Mouse (Mus musculus): ENCODE measurements around the gene Apol9a. TPM values are rescaled to one million over a fixed set of nuclear protein-coding genes. Genes with fewer than 3 reads are reported as not detected.

The Apol9a gene
- polyA plus RNA-seq, 1 experiment from 2014 or later: 0.47 TPM

DNA sequence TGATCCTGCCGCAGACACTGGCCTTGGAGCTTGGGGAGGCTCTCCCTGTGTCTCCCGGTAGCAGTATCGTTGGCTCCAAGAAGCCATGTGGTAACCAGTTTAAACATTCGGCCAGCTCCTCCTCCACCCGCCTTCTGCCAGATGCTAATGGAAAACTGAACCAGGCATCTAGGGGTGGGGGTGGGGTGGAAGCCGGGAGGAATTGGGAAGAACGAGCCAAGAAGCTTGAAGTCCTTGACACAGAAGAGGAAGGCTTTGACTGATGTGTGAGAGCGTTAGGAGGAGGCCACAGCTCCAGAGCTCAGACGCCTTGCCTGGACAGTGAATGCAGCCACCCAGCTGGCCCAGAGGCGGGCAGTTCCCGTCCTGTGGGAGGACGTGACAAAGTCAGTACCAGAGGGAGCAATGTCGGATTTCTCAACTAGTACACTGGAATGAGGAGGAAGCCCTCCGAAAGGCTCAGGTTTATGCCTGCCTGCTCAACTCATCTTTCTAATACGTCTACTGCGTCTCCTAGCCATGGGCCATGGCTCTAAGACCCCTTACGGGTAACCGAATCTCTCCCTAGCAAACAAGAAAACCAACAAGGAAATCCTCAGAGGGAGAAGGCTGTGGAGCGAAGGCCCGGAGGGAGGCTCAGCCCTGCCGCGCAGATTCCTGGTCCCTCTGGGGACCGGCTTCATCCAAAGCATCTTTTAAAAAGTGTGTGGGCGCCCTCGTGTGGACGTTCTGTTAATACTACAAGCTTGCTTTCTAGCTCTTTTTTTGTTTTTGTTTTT lies 44.0 kb downstream of the Apol9a start:
- Histone ChIP-seq H3K4me2 (replicated peaks; ENCODE audit: low read depth, low read length) (peak overlapping the region; percentile 49), H3K4me3 (ENCODE audit: low read depth, low read length) (peak overlapping the region; percentile 10; the same call in 1 of the 2 replicates), H3K9me3 (ENCODE audit: low read length) (no peaks in the 10 kb centered on the region), H3K27me3 (replicated peaks; ENCODE audit: insufficient read depth, low read length) (no peaks in the 10 kb centered on the region), H3K36me3 (ENCODE audit: insufficient read depth, low read length) (no peaks in the 10 kb centered on the region), H3K4me1 (ENCODE audit: insufficient read depth, low read depth, low read length) (peaks cover 3% of the 10 kb centered on the region), H3K27ac (ENCODE audit: low read length) (peak overlapping the region; percentile 89), H3K9ac (replicated peaks; ENCODE audit: low read depth) (peak overlapping the region; percentile 2; the same call in 1 of the 2 replicates)
- WGBS: 2% methylated on average over 26 of the region's 26 CpGs
- peak; percentile 70 for TF ChIP-seq CTCF (IDR thresholded peaks at IDR 0.05)
- TF ChIP-seq EP300 (IDR thresholded peaks at IDR 0.05): no peak; the same call in 1 of the 2 replicates
- ATAC-seq (peak; percentile 73), DNase-seq (ENCODE audit: low spot score) (peak; percentile 86)

DNA sequence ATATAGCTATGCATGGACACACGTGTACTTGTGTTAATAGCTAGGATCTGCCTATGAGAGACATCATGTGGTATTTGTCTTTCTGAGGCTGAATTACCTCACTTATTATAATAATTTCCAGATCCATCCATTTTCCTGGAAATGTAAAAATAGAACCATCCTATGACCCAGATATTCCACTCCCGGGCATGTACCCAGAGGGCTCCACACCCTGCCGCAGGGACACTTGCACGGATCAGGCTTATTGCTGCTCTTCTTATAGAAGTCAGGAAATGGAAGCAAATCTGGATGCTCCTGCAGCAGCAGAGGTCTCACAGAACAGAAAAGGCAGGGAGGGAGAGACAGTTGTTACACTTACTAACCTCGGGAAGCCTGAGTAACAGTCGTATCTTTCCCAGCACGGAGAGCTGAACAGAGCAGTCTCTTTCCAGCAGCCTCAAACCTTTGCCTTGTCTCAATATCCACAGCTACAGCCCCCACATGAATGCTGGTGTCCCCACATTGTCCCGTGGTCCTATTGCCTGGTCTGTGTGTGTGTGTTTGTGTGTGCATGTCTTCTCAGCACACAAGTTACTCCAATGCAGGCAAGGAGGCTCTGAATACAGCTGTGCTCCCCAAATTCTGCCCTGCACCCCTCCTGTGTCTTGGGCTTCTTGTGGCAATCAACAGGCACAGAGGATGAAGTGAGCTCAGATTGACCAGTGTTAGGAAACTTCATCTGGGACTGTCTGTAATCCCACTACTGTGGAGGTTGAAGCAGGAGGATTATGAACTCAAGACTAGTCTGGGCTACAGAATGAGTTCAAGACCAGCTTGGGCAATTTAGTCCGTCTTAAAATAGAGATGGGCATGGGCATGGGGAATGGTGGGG lies 45.0 kb downstream of the Apol9a start:
- no peaks in the 10 kb centered on the region for H3K36me3 ChIP-seq (ENCODE audit: insufficient read depth, low read length)
- no peak for ATAC-seq
- no peak overlapping the region for H3K9ac ChIP-seq (replicated peaks; ENCODE audit: low read depth)
- TF ChIP-seq CTCF (IDR thresholded peaks at IDR 0.05) (no peak), EP300 (IDR thresholded peaks at IDR 0.05) (peak; percentile 54; the same call in 1 of the 2 replicates)
- H3K9me3 ChIP-seq (ENCODE audit: low read length): no peaks in the 10 kb centered on the region
- H3K27ac ChIP-seq (ENCODE audit: low read length): peak overlapping the region; percentile 89
- 52% methylated on average over 9 of the region's 9 CpGs for WGBS
- H3K4me1 ChIP-seq (ENCODE audit: insufficient read depth, low read depth, low read length): peaks cover 3% of the 10 kb centered on the region
- DNase-seq (ENCODE audit: low spot score): peak; percentile 11
- no peak overlapping the region for H3K4me3 ChIP-seq (ENCODE audit: low read depth, low read length)
- H3K27me3 ChIP-seq (replicated peaks; ENCODE audit: insufficient read depth, low read length): no peaks in the 10 kb centered on the region
- H3K4me2 ChIP-seq (replicated peaks; ENCODE audit: low read depth, low read length): no peak overlapping the region

DNA sequence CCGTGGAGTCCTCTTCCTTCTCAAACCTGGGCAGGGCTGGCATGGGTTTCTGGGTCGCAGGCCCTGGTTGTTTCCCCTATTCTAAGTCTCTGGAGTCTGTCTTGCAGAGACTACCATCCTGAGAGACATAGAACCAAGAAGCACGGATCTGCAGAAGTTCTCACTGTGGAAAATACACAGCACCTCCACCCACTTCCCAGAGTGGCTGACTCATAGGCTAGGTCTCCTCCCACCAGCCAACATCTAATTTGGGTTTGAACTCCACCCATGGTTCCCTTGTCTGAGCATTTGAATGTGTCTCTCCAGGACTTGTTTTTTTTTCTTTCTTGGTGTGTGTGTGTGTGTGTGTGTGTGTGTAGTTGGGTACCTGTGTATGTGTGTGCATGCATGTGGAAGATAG lies 46.9 kb downstream of the Apol9a start:
- DNase-seq (ENCODE audit: low spot score): peak; percentile 44
- WGBS: 66% methylated on average over 3 of the region's 3 CpGs

DNA sequence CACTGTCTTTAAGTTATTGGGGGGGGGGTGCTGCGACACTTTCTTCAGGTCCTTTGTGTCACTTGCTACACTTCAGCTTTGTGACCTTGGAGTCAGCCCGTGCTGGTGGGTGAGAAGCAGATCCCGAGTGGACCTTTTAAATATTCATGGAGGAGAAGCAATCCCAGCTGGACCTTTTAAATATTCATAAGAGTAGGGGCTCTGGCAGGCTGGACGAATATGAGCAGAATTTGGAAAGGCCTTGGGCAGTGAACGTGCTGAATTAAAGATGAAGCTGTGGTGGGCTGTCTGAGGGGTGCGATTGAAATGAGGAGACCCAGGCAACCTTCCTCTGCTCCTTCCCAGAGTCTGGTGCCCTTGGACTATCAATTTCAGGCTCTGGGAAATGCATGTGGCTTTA lies 47.4 kb downstream of the Apol9a start:
- H3K36me3 ChIP-seq (ENCODE audit: insufficient read depth, low read length): no peaks in the 10 kb centered on the region
- no peak for ATAC-seq
- no peak overlapping the region for H3K27ac ChIP-seq (ENCODE audit: low read length)

More for the DNA sequence above, 46.9 kb downstream of the Apol9a start:
- Histone ChIP-seq H3K27me3 (replicated peaks; ENCODE audit: insufficient read depth, low read length) (no peaks in the 10 kb centered on the region), H3K36me3 (ENCODE audit: insufficient read depth, low read length) (no peaks in the 10 kb centered on the region), H3K9ac (replicated peaks; ENCODE audit: low read depth) (no peak overlapping the region), H3K4me1 (ENCODE audit: insufficient read depth, low read depth, low read length) (peaks cover 3% of the 10 kb centered on the region), H3K9me3 (ENCODE audit: low read length) (no peaks in the 10 kb centered on the region), H3K4me3 (ENCODE audit: low read depth, low read length) (no peak overlapping the region), H3K27ac (ENCODE audit: low read length) (no peak overlapping the region), H3K4me2 (replicated peaks; ENCODE audit: low read depth, low read length) (no peak overlapping the region)
- ATAC-seq: no peak
- TF ChIP-seq EP300 (IDR thresholded peaks at IDR 0.05) (no peak), CTCF (IDR thresholded peaks at IDR 0.05) (no peak)

DNA sequence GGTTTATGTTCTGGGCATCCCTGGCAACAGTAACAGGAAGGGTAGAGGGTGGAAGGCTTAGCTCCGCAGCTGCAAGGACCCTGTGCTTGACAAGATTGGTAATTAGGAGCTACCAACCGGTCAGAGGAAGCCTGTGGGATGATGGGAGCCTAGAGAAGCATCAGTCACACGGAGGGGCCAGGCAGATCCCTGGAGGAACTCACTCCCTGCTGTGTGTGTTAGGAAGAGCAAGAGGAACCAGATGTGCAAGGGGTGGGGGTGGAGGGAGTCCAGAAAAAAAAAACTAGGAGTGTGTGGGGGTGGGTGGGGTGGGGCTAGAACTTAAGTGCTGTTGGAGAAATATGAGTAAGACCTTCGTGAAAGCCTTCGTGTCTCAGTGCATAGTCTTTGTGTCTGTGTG lies 48.0 kb downstream of the Apol9a start:
- peaks cover 3% of the 10 kb centered on the region; the same call in 1 of the 2 replicates for H3K4me1 ChIP-seq (ENCODE audit: insufficient read depth, low read depth, low read length)
- WGBS: 15% methylated on average over 5 of the region's 5 CpGs
- no peak for ATAC-seq
- no peak overlapping the region for H3K4me2 ChIP-seq (replicated peaks; ENCODE audit: low read depth, low read length)
- H3K36me3 ChIP-seq (ENCODE audit: insufficient read depth, low read length): no peaks in the 10 kb centered on the region
- no peak overlapping the region for H3K4me3 ChIP-seq (ENCODE audit: low read depth, low read length)
- no peaks in the 10 kb centered on the region for H3K27me3 ChIP-seq (replicated peaks; ENCODE audit: insufficient read depth, low read length)
- no peak overlapping the region for H3K9ac ChIP-seq (replicated peaks; ENCODE audit: low read depth)
- DNase-seq (ENCODE audit: low spot score): no peak
- no peaks in the 10 kb centered on the region for H3K9me3 ChIP-seq (ENCODE audit: low read length)
- H3K27ac ChIP-seq (ENCODE audit: low read length): no peak overlapping the region
- TF ChIP-seq CTCF (IDR thresholded peaks at IDR 0.05) (no peak), EP300 (IDR thresholded peaks at IDR 0.05) (no peak)

More for the DNA sequence above, 47.4 kb downstream of the Apol9a start:
- TF ChIP-seq CTCF (IDR thresholded peaks at IDR 0.05) (no peak), EP300 (IDR thresholded peaks at IDR 0.05) (no peak)
- no peaks in the 10 kb centered on the region for H3K27me3 ChIP-seq (replicated peaks; ENCODE audit: insufficient read depth, low read length)
- no peak overlapping the region for H3K9ac ChIP-seq (replicated peaks; ENCODE audit: low read depth)
- WGBS: 49% methylated on average over 6 of the region's 6 CpGs
- H3K4me1 ChIP-seq (ENCODE audit: insufficient read depth, low read depth, low read length): peaks cover 3% of the 10 kb centered on the region
- no peak overlapping the region for H3K4me2 ChIP-seq (replicated peaks; ENCODE audit: low read depth, low read length)
- H3K4me3 ChIP-seq (ENCODE audit: low read depth, low read length): no peak overlapping the region
- no peak for DNase-seq (ENCODE audit: low spot score)
- H3K9me3 ChIP-seq (ENCODE audit: low read length): no peaks in the 10 kb centered on the region

DNA sequence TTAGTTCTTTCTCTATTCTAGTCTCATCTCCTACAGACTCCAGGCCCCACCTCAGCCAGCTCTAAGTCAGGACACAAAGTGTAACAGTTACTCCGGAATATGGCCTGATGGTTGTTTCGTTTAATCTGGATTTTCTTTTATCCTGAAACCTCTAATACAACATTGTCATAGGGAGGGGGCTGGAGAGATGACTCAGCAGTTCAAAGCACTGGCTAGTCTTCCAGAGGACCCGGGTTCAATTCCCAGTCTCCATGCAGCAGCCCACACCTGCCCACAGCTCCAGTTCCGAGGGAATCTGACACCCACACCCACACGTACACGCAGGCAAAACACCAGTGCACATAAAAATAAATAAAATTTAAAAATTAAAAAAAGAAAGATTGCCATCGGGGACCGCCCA lies 51.0 kb downstream of the Apol9a start:
- no peak overlapping the region for H3K27ac ChIP-seq (ENCODE audit: low read length)
- TF ChIP-seq CTCF (IDR thresholded peaks at IDR 0.05): no peak
- no peak for TF ChIP-seq EP300 (IDR thresholded peaks at IDR 0.05)
- no peak overlapping the region for H3K4me2 ChIP-seq (replicated peaks; ENCODE audit: low read depth, low read length)
- WGBS: 93% methylated on average over 8 of the region's 8 CpGs
- H3K9ac ChIP-seq (replicated peaks; ENCODE audit: low read depth): no peak overlapping the region
- DNase-seq (ENCODE audit: low spot score) (no peak), ATAC-seq (no peak)
- no peaks in the 10 kb centered on the region for H3K36me3 ChIP-seq (ENCODE audit: insufficient read depth, low read length)
- no peaks in the 10 kb centered on the region for H3K9me3 ChIP-seq (ENCODE audit: low read length)
- H3K4me1 ChIP-seq (ENCODE audit: insufficient read depth, low read depth, low read length): no peaks in the 10 kb centered on the region
- H3K27me3 ChIP-seq (replicated peaks; ENCODE audit: insufficient read depth, low read length): no peaks in the 10 kb centered on the region
- no peak overlapping the region for H3K4me3 ChIP-seq (ENCODE audit: low read depth, low read length)
